Mouse (Mus musculus) embryonic facial prominence, embryonic 15.5 days (tissue): Measurements from ENCODE around the gene Ms4a15. TPM values are rescaled to one million over a fixed set of nuclear protein-coding genes. Genes with fewer than 3 reads are reported as not detected.

Source experiments
- ATAC-seq: fragments of 200-750 bp; cut with Nextera tagmentation; 2 replicates; pipeline ENCODE4 v1.8.0; 2017; ENCODE audit warnings: low read depth, moderate TSS enrichment; ENCODE audit not compliant: insufficient number of reproducible peaks, low FRiP score, low TSS enrichment
- H3K27ac ChIP-seq: fragments of 300-500 bp; sonication (generic); replicated peaks from 2 replicates; pipeline ENCODE4 v1.5.1; 2015; ENCODE audit warnings: mild to moderate bottlenecking, inconsistent platforms
- H3K27me3 ChIP-seq: fragments of 300-500 bp; sonication (generic); 2 replicates; pipeline ENCODE4 v1.6.1; 2015; ENCODE audit warnings: inconsistent platforms
- H3K36me3 ChIP-seq: fragments of 300-500 bp; sonication (generic); 2 replicates; pipeline ENCODE4 v1.6.1; 2015; ENCODE audit warnings: mild to moderate bottlenecking, inconsistent platforms
- H3K4me1 ChIP-seq: fragments of 300-500 bp; sonication (generic); 2 replicates; pipeline ENCODE4 v1.6.1; 2015; ENCODE audit warnings: inconsistent platforms
- H3K4me2 ChIP-seq: fragments of 300-500 bp; sonication (generic); replicated peaks from 2 replicates; pipeline ENCODE4 v1.6.1; 2015; ENCODE audit warnings: mild to moderate bottlenecking, inconsistent platforms
- H3K4me3 ChIP-seq: fragments of 300-500 bp; sonication (generic); replicated peaks from 2 replicates; pipeline ENCODE4 v1.5.1; 2015; ENCODE audit warnings: mild to moderate bottlenecking, inconsistent platforms
- H3K9ac ChIP-seq: fragments of 300-500 bp; sonication (generic); 2 replicates; pipeline ENCODE4 v1.6.1; 2015; ENCODE audit warnings: inconsistent platforms
- H3K9me3 ChIP-seq: fragments of 300-500 bp; sonication (generic); replicated peaks from 2 replicates; pipeline ENCODE4 v1.6.1; 2016; ENCODE audit warnings: inconsistent platforms
- WGBS: fragments of 180-500 bp; shearing (Covaris S2); methylation state at CpG from one replicate; pipeline ENCODE4 v1.1.7; 2015; 5-methylcytosine and 5-hydroxymethylcytosine counted together
- polyA plus RNA-seq: library from polyadenylated mRNA; unstranded; fragments of >200 nt; fragmentation: Nextera tagmentation; extraction: Ambion mirVana; gene quantifications from 2 replicates; pipeline ENCODE4 v1.2.1, GENCODE M21; 2015

Ms4a15 gene
- not detected in 2 replicates for polyA plus RNA-seq

DNA sequence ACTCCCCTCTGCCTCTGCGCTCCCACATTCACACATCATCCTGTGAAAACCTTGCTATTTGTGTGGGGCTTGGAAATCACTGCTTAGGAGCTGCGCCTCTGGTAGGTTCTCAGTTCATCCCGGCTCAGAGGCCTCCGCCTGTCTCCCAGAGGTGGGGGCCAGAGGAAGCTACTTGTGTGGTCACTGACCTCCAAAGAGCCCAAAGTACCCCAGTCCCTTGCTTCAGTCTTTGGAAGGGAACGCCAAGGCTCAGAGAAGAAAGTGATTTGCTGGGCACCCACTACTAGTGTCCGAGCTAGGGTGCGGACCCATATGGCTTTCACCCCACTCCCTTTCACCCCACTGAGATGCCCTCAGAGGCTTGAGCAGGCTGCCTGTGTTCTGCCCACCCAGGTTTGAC, at the start of gene Ms4a15:
Ms4a15 (minus strand) TSS at position 101 of the 400 bp plus-strand sequence.
- ATAC-seq, result no peak
- 85% methylated on average over 7 of the region's 7 CpGs for WGBS
- H3K4me3 ChIP-seq, result no peak within 1 kb of the TSS
- no peak within 1 kb of the TSS for H3K4me2 ChIP-seq
- no peak within 1 kb of the TSS for H3K9ac ChIP-seq
- no peak within 1 kb of the TSS for H3K27ac ChIP-seq
- H3K27me3 ChIP-seq, result no peaks in the 10 kb centered on the region
- no peaks in the 10 kb centered on the region for H3K9me3 ChIP-seq
- no peaks in the 10 kb centered on the region for H3K36me3 ChIP-seq
- no peaks in the 10 kb centered on the region for H3K4me1 ChIP-seq

DNA sequence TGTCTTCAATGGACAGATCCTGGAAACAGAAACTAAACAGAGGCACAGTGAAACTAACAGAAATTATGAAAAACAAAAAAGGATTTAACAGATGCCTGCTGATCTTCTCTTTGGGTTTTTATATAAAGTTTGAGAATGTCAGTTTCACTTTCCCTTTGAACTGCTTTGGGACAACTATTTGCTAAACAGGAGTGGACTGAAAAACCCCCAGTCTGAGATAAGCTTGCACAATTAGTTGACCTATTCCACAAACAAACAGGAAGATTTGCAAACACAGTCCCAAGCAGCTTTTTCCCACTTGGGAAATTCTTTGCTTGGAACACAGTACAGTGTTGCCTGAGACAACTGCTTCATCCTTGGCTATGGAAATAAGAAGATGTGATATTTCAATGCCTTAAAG, 44.5 kb upstream of the Ms4a15 start:
- H3K4me2 ChIP-seq, result no peak overlapping the region
- no peaks in the 10 kb centered on the region for H3K36me3 ChIP-seq
- no peaks in the 10 kb centered on the region for H3K9me3 ChIP-seq
- no peaks in the 10 kb centered on the region for H3K4me1 ChIP-seq
- ATAC-seq, result no peak
- no peak overlapping the region for H3K27ac ChIP-seq
- H3K9ac ChIP-seq, result no peak overlapping the region
- H3K4me3 ChIP-seq, result no peak overlapping the region
- H3K27me3 ChIP-seq, result no peaks in the 10 kb centered on the region

DNA sequence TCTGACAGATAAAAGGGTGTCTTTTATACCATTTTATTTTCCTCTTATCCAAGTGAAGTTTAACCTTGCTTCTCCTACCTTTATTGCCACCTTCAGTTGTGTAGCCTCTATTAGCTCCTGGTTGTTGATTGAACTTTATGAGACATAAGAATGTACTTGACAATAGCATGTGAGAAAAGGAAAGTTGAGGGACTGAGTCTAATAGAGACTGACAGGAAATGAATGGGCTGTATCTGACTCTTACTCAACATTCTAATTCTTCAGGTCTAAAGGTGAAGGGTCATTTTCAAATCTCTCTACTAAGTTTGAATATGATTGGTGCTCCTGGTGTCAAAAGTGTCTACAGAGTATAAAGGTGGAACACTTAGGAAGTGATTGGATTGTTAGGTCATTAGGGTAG, 29.3 kb upstream of the Ms4a15 start:
- no peak overlapping the region for H3K9ac ChIP-seq
- H3K4me2 ChIP-seq, result no peak overlapping the region
- no peaks in the 10 kb centered on the region for H3K9me3 ChIP-seq
- no peaks in the 10 kb centered on the region for H3K36me3 ChIP-seq
- H3K4me1 ChIP-seq, result no peaks in the 10 kb centered on the region
- H3K27me3 ChIP-seq, result no peaks in the 10 kb centered on the region
- no peak overlapping the region for H3K27ac ChIP-seq
- ATAC-seq, result no peak
- no peak overlapping the region for H3K4me3 ChIP-seq

DNA sequence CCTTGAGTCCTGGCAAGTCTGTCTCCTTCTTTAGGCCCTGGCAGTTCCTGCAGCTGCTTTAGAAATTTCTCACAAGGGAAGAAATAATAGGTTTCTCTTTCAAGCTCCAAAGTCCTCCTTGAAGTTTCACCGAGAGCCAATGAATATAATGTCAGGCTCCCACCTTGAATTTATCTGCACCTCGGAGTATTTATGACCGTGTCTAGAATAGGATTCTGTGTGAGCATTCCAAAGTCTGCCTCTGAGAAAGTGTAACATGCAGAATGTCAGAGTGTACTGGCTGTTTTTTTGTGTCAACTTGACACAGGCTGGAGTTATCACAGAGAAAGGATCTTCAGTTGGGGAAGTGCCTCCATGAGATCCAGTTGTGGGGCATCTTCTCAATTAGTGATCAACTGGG, 24.8 kb upstream of the Ms4a15 start, which contains the start of gene Ms4a18:
Ms4a18 (minus strand) TSS at position 141 of the 400 bp plus-strand sequence.
- Histone ChIP-seq H3K4me3 (no peak within 1 kb of the TSS), H3K9ac (no peak within 1 kb of the TSS), H3K36me3 (no peaks in the 10 kb centered on the region), H3K27me3 (no peaks in the 10 kb centered on the region), H3K4me2 (no peak within 1 kb of the TSS), H3K27ac (no peak within 1 kb of the TSS), H3K9me3 (no peaks in the 10 kb centered on the region), H3K4me1 (no peaks in the 10 kb centered on the region)
- no peak for ATAC-seq
- 85% methylated on average over 3 of the region's 3 CpGs for WGBS

DNA sequence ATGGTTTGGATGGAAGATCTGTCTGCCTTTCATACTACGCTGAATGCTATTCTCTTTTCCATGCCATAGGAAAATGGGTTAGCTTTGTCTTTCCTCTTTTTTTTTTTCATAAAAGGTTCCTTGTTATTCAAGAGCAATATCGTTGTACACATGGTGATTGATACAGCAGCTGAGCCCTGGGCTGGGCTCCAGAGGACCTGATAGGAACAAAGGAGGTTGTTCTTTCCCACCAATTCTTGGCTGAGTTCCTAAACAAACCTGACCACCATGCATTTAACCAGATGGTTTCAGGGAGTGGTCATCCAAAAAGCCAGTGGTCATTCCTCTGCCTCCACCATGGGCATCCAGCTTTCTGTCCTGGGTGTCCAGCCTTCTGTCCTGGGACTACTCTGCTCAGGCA, 24.2 kb upstream of the Ms4a15 start:
- H3K4me1 ChIP-seq, result no peaks in the 10 kb centered on the region
- no peak overlapping the region for H3K4me2 ChIP-seq
- 81% methylated on average over 2 of the region's 2 CpGs for WGBS
- no peak overlapping the region for H3K9ac ChIP-seq
- H3K36me3 ChIP-seq, result no peaks in the 10 kb centered on the region
- H3K9me3 ChIP-seq, result no peaks in the 10 kb centered on the region
- no peak overlapping the region for H3K4me3 ChIP-seq
- H3K27ac ChIP-seq, result no peak overlapping the region
- no peak for ATAC-seq
- H3K27me3 ChIP-seq, result no peaks in the 10 kb centered on the region

DNA sequence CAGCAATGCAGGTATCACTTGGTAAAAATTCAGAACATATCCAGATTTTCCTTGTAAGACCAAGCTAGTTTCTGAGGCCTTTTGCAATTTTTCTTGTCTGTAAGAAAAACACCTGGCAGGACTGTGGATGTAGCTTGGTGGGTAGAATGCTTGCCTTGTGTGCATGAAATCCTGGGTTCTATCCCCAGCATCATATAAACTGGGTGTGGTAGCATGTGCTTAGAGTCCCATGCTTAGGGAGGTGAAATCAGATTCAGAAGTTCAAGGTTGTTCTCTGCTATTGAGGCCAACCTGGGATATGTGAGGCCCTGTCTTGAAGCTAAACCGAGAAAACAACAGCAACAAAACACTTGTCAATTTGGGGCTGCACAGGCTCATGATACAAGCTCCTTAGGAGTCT, 22.9 kb upstream of the Ms4a15 start:
- Histone ChIP-seq H3K4me3 (no peak overlapping the region), H3K36me3 (no peaks in the 10 kb centered on the region), H3K9ac (no peak overlapping the region), H3K4me2 (no peak overlapping the region), H3K27me3 (no peaks in the 10 kb centered on the region), H3K27ac (no peak overlapping the region), H3K4me1 (no peaks in the 10 kb centered on the region), H3K9me3 (no peaks in the 10 kb centered on the region)
- no peak for ATAC-seq
- 86% methylated on average over 1 of the region's 1 CpGs for WGBS

DNA sequence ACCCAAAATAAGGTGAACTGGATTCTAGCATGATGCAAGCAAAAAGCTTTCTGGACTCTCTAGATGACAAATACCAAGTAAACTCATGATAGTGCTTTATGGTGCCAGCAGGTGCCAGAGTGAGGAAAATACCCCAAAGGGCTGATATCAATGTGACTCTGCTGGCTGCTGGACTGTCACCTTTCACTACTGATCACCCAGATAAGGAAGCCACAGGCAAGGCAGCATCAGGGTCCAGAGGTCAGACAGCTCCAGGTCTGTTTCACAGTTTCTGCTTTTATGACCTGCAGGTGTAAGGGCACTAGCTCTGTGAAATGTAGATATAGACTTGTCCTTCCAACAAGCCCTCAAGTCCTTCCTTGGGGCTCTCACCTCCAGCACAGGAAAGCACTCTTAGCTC, 22.4 kb upstream of the Ms4a15 start:
- H3K27ac ChIP-seq, result no peak overlapping the region
- no peaks in the 10 kb centered on the region for H3K4me1 ChIP-seq
- H3K36me3 ChIP-seq, result no peaks in the 10 kb centered on the region
- H3K4me2 ChIP-seq, result no peak overlapping the region
- H3K9ac ChIP-seq, result no peak overlapping the region
- no peak for ATAC-seq
- no peaks in the 10 kb centered on the region for H3K27me3 ChIP-seq
- H3K9me3 ChIP-seq, result no peaks in the 10 kb centered on the region
- H3K4me3 ChIP-seq, result no peak overlapping the region

DNA sequence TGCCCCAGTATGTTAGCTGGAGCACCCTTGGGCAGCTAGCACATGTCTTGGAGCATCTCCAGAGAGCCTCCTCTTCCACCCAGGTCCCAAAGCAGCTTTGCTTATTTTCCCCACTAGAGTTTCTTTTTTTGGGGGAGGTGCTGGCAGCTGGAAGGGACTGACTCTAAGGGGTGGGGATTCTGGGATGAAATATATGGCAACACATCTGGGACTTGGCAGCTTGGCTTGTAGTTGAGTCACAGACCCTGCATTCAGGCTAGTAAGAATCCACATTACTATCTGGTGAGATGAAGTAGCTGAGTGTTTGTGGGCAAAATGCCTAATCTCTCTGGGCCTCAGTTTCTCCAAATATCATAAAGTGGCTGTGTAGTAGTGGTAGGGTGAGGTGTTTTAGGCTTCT, 1.1 kb downstream of the Ms4a15 start:
- Histone ChIP-seq H3K27ac (no peak overlapping the region), H3K27me3 (no peaks in the 10 kb centered on the region), H3K36me3 (no peaks in the 10 kb centered on the region), H3K4me1 (no peaks in the 10 kb centered on the region), H3K9me3 (no peaks in the 10 kb centered on the region), H3K4me3 (no peak overlapping the region), H3K4me2 (no peak overlapping the region), H3K9ac (no peak overlapping the region)
- ATAC-seq, result no peak

DNA sequence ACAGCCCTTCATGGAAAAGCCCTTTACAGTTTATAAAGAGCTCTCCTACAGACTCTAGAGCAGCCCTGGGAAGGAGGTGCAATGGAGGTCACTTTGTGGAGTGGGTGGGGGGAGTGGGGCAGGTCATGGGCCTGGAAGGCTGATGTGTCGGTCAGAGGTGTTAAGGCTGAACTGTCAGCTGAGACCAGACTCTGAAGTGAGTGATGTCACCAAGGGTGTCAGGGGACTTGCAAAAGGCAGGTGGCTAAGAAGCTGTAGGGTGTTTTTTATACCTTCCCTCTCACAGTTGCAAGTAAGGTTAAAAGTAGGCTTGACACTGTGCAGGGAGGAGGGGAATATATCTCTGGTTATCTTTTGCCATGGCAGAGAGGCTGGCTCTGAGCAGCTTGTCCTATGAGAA, 2.3 kb downstream of the Ms4a15 start:
- Histone ChIP-seq H3K27me3 (no peaks in the 10 kb centered on the region), H3K9ac (no peak overlapping the region), H3K4me3 (no peak overlapping the region), H3K9me3 (no peaks in the 10 kb centered on the region), H3K27ac (no peak overlapping the region), H3K36me3 (no peaks in the 10 kb centered on the region), H3K4me1 (no peaks in the 10 kb centered on the region), H3K4me2 (no peak overlapping the region)
- 44% methylated on average over 1 of the region's 1 CpGs for WGBS
- ATAC-seq, result no peak

DNA sequence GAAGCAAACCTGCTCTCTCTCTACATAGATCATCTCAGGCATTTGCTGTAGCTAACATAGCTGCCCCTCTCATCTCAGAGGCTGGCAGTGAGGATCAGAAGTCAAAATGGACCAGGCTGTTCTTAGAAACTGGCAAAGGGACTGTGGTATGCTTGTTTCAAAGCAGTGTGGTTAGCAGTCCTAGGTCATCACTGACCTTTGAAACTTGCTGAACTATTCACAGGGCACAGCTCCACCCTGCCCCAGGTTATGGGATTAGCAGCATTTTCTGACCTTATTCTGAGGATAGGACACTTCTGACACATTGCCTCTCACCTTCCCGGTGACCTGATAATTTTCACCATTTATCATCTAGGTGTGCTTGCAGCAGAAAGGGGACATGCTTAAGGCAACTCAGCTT, 4.5 kb downstream of the Ms4a15 start:
- H3K4me3 ChIP-seq, result no peak overlapping the region
- no peak overlapping the region for H3K27ac ChIP-seq
- H3K4me1 ChIP-seq, result no peaks in the 10 kb centered on the region
- H3K9ac ChIP-seq, result no peak overlapping the region
- H3K9me3 ChIP-seq, result no peaks in the 10 kb centered on the region
- no peaks in the 10 kb centered on the region for H3K27me3 ChIP-seq
- no peak overlapping the region for H3K4me2 ChIP-seq
- no peak for ATAC-seq
- WGBS, result 84% methylated on average over 1 of the region's 1 CpGs
- no peaks in the 10 kb centered on the region for H3K36me3 ChIP-seq

DNA sequence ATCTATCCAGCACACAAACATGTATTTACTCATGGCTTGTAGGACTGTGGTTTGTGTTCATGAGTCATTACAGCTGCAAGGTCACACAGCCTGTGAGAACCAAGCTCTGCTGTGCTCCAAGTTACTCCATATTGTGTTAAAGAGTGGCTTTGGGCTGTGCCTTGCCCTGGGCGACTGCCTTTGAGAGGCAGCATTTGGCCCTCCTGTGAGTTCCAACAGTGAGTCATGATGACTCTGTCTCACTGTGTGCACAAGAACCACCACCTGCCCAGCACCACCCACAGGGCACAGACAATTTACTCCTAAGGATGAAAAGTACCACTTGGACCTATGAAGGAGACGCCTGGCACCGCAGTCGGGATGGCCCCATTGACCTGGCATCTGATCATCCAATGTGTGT, 7.2 kb downstream of the Ms4a15 start:
- H3K4me3 ChIP-seq, result no peak overlapping the region
- no peaks in the 10 kb centered on the region for H3K9me3 ChIP-seq
- no peak overlapping the region for H3K9ac ChIP-seq
- H3K4me2 ChIP-seq, result no peak overlapping the region
- H3K4me1 ChIP-seq, result no peaks in the 10 kb centered on the region
- H3K27ac ChIP-seq, result no peak overlapping the region
- 87% methylated on average over 4 of the region's 4 CpGs for whole genome bisulfite sequencing
- no peak for ATAC-seq
- no peaks in the 10 kb centered on the region for H3K36me3 ChIP-seq
- H3K27me3 ChIP-seq, result no peaks in the 10 kb centered on the region

DNA sequence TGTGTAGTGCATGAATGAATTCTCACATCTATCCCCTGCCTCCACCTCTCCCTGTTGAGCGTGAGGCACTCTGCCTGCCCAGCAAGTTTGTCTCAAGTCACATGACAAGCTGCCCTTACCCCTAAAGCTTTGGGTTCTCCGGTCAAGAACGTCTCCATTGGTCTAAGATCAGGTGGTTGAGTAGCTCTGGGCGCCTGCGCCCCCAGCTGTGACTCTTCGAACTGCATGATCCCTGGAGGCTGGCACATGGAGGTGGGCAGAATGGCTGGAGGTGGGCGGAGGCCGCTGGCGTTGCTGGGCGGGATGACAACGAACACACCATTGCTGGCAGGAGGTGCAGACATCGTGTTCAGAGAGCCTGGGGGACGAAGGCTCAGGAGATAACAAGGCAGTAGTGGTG, 8.5 kb downstream of the Ms4a15 start:
- H3K36me3 ChIP-seq, result no peaks in the 10 kb centered on the region
- no peak overlapping the region for H3K4me2 ChIP-seq
- 79% methylated on average over 13 of the region's 13 CpGs for WGBS
- no peak overlapping the region for H3K27ac ChIP-seq
- ATAC-seq, result no peak
- no peaks in the 10 kb centered on the region for H3K9me3 ChIP-seq
- H3K9ac ChIP-seq, result no peak overlapping the region
- H3K4me3 ChIP-seq, result no peak overlapping the region
- H3K4me1 ChIP-seq, result peaks cover 5% of the 10 kb centered on the region
- H3K27me3 ChIP-seq, result no peaks in the 10 kb centered on the region

DNA sequence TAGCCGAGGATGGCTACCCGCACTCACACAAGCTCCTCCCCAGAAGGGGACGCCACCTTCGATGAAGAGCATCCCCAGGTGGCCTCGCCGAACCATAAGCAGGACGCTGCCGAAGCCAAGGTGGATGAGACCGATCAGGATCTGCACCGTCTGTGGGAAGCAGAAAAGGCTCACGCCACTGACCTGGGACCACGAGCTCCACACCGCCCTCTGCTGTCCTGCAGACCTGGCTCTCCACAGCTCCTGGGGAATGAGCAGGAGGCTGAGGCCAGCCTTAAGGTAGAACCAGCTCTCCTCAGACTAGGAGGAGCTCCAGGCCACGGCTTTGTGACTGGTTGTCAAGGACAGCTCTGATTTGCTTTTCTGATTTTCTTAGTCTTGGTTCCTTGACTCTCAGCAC, 9.9 kb downstream of the Ms4a15 start:
- Histone ChIP-seq H3K9me3 (no peaks in the 10 kb centered on the region), H3K36me3 (no peaks in the 10 kb centered on the region), H3K4me3 (no peak overlapping the region), H3K4me1 (peaks cover 8% of the 10 kb centered on the region), H3K27me3 (no peaks in the 10 kb centered on the region), H3K4me2 (no peak overlapping the region), H3K27ac (no peak overlapping the region), H3K9ac (no peak overlapping the region)
- WGBS, result 25% methylated on average over 14 of the region's 14 CpGs
- ATAC-seq, result no peak
